12 mouse cellular contexts compared by ENCODE assay signal in the genomic region with DNA sequence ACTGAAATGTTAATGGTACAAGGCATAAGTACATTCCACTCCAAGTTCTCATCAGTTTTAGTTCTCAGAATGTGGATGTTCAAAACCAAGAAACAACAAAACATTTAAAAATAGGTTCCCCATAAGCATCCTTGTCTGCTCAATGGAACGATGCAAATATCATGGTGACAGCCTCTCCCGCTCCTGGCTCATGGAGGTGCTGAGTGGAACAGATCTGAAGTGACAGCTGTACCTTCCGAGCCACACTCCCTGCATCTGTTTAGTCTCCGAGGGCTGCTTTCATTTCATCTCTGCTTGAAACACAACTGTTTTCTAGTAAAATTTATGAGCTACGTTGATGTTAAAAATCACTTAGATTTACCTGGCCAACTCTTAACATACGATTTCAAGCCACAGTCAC.
DNase-seq lines count a peak whose midpoint lies in the region; ATAC-seq lines count a peak whose summit lies in the region.
"Had no signal": no experiment of that assay in that cellular context is flagged by ENCODE, and none has a peak within 500 bp of the region (broad histone marks: within the 10 kb centered on the region; RNA-seq: fewer than 3 reads in every experiment).

No protein-coding gene starts in this region.

- no peaks in the 10 kb centered on the region for H3K27me3 ChIP-seq in hindbrain, embryonic 13.5 days
- no peaks in the 10 kb centered on the region for H3K27me3 ChIP-seq in hindbrain, embryonic 10.5 days (ENCODE audit: insufficient read depth, poor library complexity, severe bottlenecking)
- H3K27me3 ChIP-seq in hindbrain, embryonic 14.5 days (ENCODE audit: control insufficient read depth, insufficient read depth, low read length) = no peaks in the 10 kb centered on the region
- no peaks in the 10 kb centered on the region for H3K27me3 ChIP-seq in neural tube, embryonic 13.5 days

- H3K36me3 ChIP-seq in hindbrain, embryonic 13.5 days = no peaks in the 10 kb centered on the region
- no peaks in the 10 kb centered on the region for H3K36me3 ChIP-seq in hindbrain, embryonic 10.5 days
- H3K36me3 ChIP-seq in hindbrain, embryonic 14.5 days (replicated peaks; ENCODE audit: control insufficient read depth, insufficient read depth) = no peaks in the 10 kb centered on the region
- no peaks in the 10 kb centered on the region for H3K36me3 ChIP-seq in neural tube, embryonic 13.5 days
- H3K36me3 ChIP-seq: G1E had no signal

- DNase-seq in hindbrain, embryonic 10.5 days (ENCODE audit: low spot score) = no peak
- peak; percentile 43 for DNase-seq in cerebellum, adult 11 months
- DNase-seq in hindbrain, embryonic 14.5 days (ENCODE audit: low spot score) = no peak
- DNase-seq in right cerebral cortex, postnatal 10 days (ENCODE audit: low spot score in 2 of 2) = no peak
- DNase-seq: adrenal gland, postnatal 14 days; kidney, adult 2 months; thymus, postnatal 4 days had no signal

- peaks cover 9% of the 10 kb centered on the region for H3K4me1 ChIP-seq in hindbrain, embryonic 13.5 days (replicated peaks)
- no peaks in the 10 kb centered on the region for H3K4me1 ChIP-seq in hindbrain, embryonic 10.5 days (replicated peaks)
- no peaks in the 10 kb centered on the region for H3K4me1 ChIP-seq in hindbrain, embryonic 14.5 days (replicated peaks; ENCODE audit: control insufficient read depth, insufficient read depth, low read length)
- H3K4me1 ChIP-seq in neural tube, embryonic 13.5 days (replicated peaks) = peaks cover 9% of the 10 kb centered on the region

- H3K4me2 ChIP-seq in hindbrain, embryonic 13.5 days = no peak overlapping the region
- H3K4me2 ChIP-seq in hindbrain, embryonic 14.5 days (replicated peaks) = peak overlapping the region; percentile 13
- peak overlapping the region; percentile 26; the same call in 1 of the 2 replicates for H3K4me2 ChIP-seq in neural tube, embryonic 13.5 days

- peak overlapping the region; percentile 49 for H3K27ac ChIP-seq in hindbrain, embryonic 13.5 days
- H3K27ac ChIP-seq in hindbrain, embryonic 10.5 days = no peak overlapping the region
- peak overlapping the region; percentile 5; the same call in 1 of the 2 replicates for H3K27ac ChIP-seq in hindbrain, embryonic 14.5 days
- H3K27ac ChIP-seq in neural tube, embryonic 13.5 days (replicated peaks) = peak overlapping the region; percentile 38; the same call in 1 of the 2 replicates

- H3K4me3 ChIP-seq in hindbrain, embryonic 13.5 days = no peak overlapping the region
- H3K4me3 ChIP-seq in hindbrain, embryonic 10.5 days = no peak overlapping the region
- H3K4me3 ChIP-seq in hindbrain, embryonic 14.5 days (replicated peaks; ENCODE audit: low read length) = no peak overlapping the region
- no peak overlapping the region for H3K4me3 ChIP-seq in neural tube, embryonic 13.5 days

- no peaks in the 10 kb centered on the region for H3K9me3 ChIP-seq in hindbrain, embryonic 13.5 days
- no peaks in the 10 kb centered on the region for H3K9me3 ChIP-seq in hindbrain, embryonic 10.5 days
- H3K9me3 ChIP-seq in hindbrain, embryonic 14.5 days (ENCODE audit: control insufficient read depth, low read length) = no peaks in the 10 kb centered on the region
- H3K9me3 ChIP-seq in neural tube, embryonic 13.5 days = no peaks in the 10 kb centered on the region
- H3K9me3 ChIP-seq: G1E had no signal

- ATAC-seq in hindbrain, embryonic 13.5 days (ENCODE audit: low FRiP score) = no peak
- ATAC-seq in hindbrain, embryonic 14.5 days (ENCODE audit: low FRiP score) = 0 out of 2 replicates have a peak, but pooled peaks have one; percentile 31
- no peak for ATAC-seq in neural tube, embryonic 13.5 days (ENCODE audit: low read depth)
- ATAC-seq in activated CD4-positive, CD25-positive, alpha-beta regulatory T cell, adult 4 months = no peak
- ATAC-seq: lung, postnatal 0 days had no signal

- no peak overlapping the region for H3K9ac ChIP-seq in hindbrain, embryonic 13.5 days
- H3K9ac ChIP-seq in hindbrain, embryonic 14.5 days = no peak overlapping the region
- H3K9ac ChIP-seq in neural tube, embryonic 13.5 days = no peak overlapping the region

- WGBS in hindbrain, embryonic 13.5 days = 60% methylated on average over 6 of the region's 6 CpGs
- WGBS in hindbrain, embryonic 10.5 days = 83% methylated on average over 6 of the region's 6 CpGs
- WGBS in hindbrain, embryonic 14.5 days = 52% methylated on average over 6 of the region's 6 CpGs
- 60% methylated on average over 6 of the region's 6 CpGs for WGBS in neural tube, embryonic 13.5 days
